Mouse (Mus musculus): Measurements from ENCODE around the gene Pdcd1.
"Not testable (repeated sequence)": the region's sequence is repeated elsewhere in the genome, so short reads cannot be mapped to it uniquely, and the experiment has no call there.

DNA sequence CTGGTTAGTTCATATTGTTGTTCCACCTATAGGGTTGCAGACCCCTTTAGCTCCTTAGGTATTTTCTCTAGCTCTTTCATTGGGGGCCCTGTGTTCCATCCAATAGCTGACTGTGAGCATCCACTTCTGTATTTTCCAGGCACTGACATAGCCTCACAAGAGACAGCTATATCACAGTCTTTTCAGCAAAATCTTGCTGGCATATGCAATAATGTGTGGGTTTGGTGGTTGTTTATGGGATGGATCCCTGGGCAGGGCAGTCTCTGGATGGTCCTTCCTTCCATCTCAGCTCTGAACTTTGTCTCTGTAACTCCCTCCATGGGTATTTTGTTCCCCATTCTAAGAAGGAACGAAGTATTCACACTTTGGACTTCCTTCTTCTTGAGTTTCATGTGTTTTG lies 5.9 kb upstream of the Pdcd1 start:
- not testable (repeated sequence) for TF ChIP-seq EP300 (IDR thresholded peaks at IDR 0.05; ENCODE audit: insufficient read depth, low read depth, low read length); POLR2A (IDR thresholded peaks at IDR 0.05; ENCODE audit: insufficient read depth, low read depth, low read length); CTCF (IDR thresholded peaks at IDR 0.05)
